Mouse (Mus musculus) ES-Bruce4 (cell line): ENCODE results near the gene Ruvbl2.

ENCODE experiments used
- CTCF ChIP-seq: IDR thresholded peaks from one replicate; pipeline ENCODE4 v1.8.1; 2011; ENCODE audit warnings: low read depth, low read length
- EP300 ChIP-seq: IDR thresholded peaks from 2 replicates; pipeline ENCODE4 v1.6.1; 2011; ENCODE audit warnings: low read depth, low read length; ENCODE audit not compliant: insufficient read depth
- POLR2A ChIP-seq: IDR thresholded peaks from one replicate; pipeline ENCODE4 v1.8.1; 2011; ENCODE audit warnings: low read length; ENCODE audit not compliant: insufficient read depth

GRCm38 (mm10) chr7:45454971-45455370 lies 17.1 kb upstream of the Ruvbl2 start:
- TF ChIP-seq POLR2A: no peak
- no peak for TF ChIP-seq CTCF
- TF ChIP-seq EP300: no peak
